Mouse (Mus musculus): ENCODE data around the gene Tfeb. TPM values are rescaled to one million over a fixed set of nuclear protein-coding genes. Genes with fewer than 3 reads are reported as not detected.

Gene Tfeb
- polyA plus RNA-seq, 1 experiment from 2014 or later, result 4.5 TPM

DNA sequence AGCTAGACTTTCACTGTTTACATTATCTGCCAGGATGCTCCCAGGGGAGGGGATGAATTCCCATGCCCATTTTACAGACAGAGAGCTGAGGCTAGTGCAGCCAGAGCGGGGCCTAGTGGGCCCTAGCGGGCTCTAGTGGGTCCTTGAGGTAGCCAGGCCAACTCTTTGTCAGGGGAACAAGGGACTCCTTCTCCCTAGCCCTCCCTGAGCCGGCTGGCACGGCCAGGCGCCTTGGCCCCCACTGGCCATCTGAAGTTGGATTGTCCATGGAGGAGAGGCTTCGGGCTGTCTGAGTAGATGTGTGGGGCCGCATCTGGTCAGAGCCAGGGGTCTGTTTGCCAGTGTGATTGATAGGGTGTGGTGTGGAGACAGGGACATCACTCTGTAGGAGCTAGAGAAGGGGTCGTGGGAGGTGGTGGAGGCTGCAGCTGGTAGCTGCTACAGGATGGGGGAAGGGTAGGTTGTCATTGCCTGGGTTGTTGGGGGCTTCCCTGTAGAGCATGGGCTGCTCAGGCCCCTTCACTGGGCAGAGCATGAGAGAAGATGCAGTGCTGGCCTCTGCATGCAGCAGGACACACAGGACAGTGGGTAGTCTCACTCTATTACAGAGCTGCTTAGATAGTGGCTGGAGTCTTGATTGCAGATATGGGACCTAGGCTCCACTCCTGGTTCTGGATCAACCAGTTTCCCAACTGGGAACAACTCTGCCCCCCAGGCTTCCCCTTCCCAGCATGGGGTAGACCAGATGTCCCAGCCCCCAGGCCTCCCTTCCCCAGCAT lies 46.8 kb downstream of the Tfeb start:
- no peak for ATAC-seq (ENCODE audit: low FRiP score, low read depth)

GRCm38 (mm10) chr17:47784411-47784810 lies 47.6 kb downstream of the Tfeb start:
- 88% methylated on average over 6 of the region's 6 CpGs for WGBS
- ATAC-seq (ENCODE audit: low FRiP score, low read depth), result no peak
- Histone ChIP-seq H3K4me1 (peaks cover 15% of the 10 kb centered on the region), H3K36me3 (no peaks in the 10 kb centered on the region), H3K9ac (no peak overlapping the region), H3K4me2 (replicated peaks) (no peak overlapping the region), H3K9me3 (no peaks in the 10 kb centered on the region), H3K27me3 (replicated peaks) (no peaks in the 10 kb centered on the region; the same call in 1 of the 2 replicates), H3K27ac (no peak overlapping the region), H3K4me3 (no peak overlapping the region)

More for the DNA sequence above, 46.8 kb downstream of the Tfeb start:
- Histone ChIP-seq H3K9ac (no peak overlapping the region), H3K4me1 (peaks cover 9% of the 10 kb centered on the region), H3K4me3 (no peak overlapping the region), H3K27ac (no peak overlapping the region), H3K27me3 (replicated peaks) (no peaks in the 10 kb centered on the region; the same call in 1 of the 2 replicates), H3K36me3 (no peaks in the 10 kb centered on the region), H3K9me3 (no peaks in the 10 kb centered on the region), H3K4me2 (replicated peaks) (no peak overlapping the region)
- 84% methylated on average over 8 of the region's 8 CpGs for WGBS

DNA sequence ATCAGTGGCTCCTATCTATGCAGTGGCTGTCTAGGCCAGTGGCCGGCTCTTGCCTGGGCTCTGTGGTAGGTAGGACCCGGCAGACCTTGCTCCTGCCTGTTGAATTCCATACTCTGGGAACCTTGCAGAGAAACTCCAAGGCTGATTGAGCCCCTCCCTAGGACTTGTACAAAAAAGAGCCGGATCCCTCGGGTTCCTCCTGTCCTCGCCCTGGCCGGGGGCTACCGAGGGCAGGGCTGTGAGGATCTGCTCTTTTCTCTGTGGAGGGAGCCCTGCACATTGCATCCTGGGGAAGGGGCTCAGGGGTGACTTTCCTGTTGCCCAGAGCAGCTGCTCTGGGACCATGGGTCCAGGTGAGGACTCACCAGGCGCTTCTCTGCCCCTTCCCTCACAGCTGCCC lies 50.8 kb downstream of the Tfeb start:
- no peak for ATAC-seq (ENCODE audit: low FRiP score, low read depth)
- Histone ChIP-seq H3K36me3 (no peaks in the 10 kb centered on the region), H3K9me3 (no peaks in the 10 kb centered on the region), H3K27me3 (replicated peaks) (peaks cover 4% of the 10 kb centered on the region; the same call in 1 of the 2 replicates), H3K4me2 (replicated peaks) (no peak overlapping the region), H3K4me1 (peaks cover 20% of the 10 kb centered on the region), H3K27ac (no peak overlapping the region), H3K9ac (no peak overlapping the region), H3K4me3 (no peak overlapping the region)
- WGBS, result 43% methylated on average over 8 of the region's 8 CpGs

GRCm38 (mm10) chr17:47788306-47788705 lies 51.5 kb downstream of the Tfeb start:
- Histone ChIP-seq H3K9me3 (no peaks in the 10 kb centered on the region), H3K4me3 (no peak overlapping the region), H3K9ac (no peak overlapping the region), H3K27me3 (replicated peaks) (peaks cover 4% of the 10 kb centered on the region; the same call in 1 of the 2 replicates), H3K4me1 (peaks cover 20% of the 10 kb centered on the region), H3K4me2 (replicated peaks) (0 out of 2 replicates have a peak overlapping the region, but pooled peaks have one; percentile 5), H3K27ac (no peak overlapping the region), H3K36me3 (no peaks in the 10 kb centered on the region)
- ATAC-seq (ENCODE audit: low FRiP score, low read depth), result no peak
- WGBS, result 4% methylated on average over 4 of the region's 4 CpGs

DNA sequence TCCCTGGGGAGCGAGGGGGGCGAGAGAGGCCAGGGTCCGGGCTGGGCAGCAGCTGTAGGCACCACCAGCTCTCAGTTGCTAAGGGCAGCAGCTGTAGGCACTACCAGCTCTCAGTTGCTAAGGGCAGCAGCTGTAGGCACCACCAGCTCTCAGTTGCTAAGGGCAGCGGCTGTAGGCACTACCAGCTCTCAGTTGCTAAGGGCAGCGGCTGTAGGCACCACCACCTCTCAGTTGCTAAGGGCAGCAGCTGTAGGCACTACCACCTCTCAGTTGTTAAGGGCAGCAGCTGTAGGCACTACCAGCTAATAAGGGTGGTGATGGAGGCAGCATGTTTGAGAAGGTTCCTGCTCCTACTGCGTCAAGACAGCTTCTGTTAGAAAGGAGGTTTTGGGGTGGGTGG lies 52.2 kb downstream of the Tfeb start:
- H3K36me3 ChIP-seq, result no peaks in the 10 kb centered on the region
- H3K4me1 ChIP-seq, result peaks cover 20% of the 10 kb centered on the region
- no peak overlapping the region for H3K4me2 ChIP-seq (replicated peaks)
- no peak overlapping the region for H3K9ac ChIP-seq
- peaks cover 4% of the 10 kb centered on the region; the same call in 1 of the 2 replicates for H3K27me3 ChIP-seq (replicated peaks)
- H3K9me3 ChIP-seq, result no peaks in the 10 kb centered on the region
- H3K4me3 ChIP-seq, result no peak overlapping the region
- ATAC-seq (ENCODE audit: low FRiP score, low read depth), result no peak
- H3K27ac ChIP-seq, result no peak overlapping the region
- 65% methylated on average over 6 of the region's 6 CpGs for WGBS

DNA sequence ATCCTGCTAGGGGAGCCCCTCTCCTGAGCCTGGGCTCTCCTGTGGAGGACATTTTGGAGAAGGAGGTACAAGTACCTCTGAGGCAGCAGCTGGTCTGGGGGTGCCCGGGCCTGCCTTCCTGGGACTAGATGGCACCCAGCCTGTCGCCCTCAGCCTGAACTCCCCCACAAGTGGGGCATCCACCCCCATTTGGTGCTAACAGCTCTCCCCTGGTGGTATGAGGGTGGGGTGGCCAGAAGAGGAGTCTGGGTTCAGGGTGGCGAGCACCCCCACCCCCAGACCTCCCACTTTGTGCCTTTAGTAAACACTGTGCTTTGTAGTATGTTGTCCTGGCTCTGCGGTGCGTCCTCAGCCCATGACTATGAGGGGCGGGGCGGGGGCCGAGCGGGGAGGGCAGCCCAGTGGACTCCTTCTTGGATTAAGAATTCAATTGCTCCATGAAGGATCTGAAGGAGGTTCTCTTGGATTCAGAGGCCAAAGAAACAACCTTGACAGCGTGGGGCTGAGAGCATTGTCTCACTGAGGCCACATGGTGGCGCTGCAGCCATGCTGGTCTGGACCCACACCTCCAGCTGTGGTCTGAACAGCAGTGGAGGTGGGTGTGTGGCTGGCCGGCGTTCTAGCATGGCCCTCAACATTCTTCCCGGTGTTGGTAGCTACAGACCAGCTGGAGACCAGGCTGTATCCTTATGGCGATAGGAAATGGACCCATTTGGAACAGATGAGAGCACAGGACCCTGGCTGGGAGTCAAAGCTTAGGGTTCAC lies 55.5 kb downstream of the Tfeb start:
- WGBS, result 21% methylated on average over 15 of the region's 15 CpGs
- H3K9me3 ChIP-seq, result no peaks in the 10 kb centered on the region
- 0 out of 2 replicates have a peak, but pooled peaks cover 4% of the 10 kb centered on the region for H3K27me3 ChIP-seq (replicated peaks)
- no peak overlapping the region for H3K4me3 ChIP-seq
- H3K9ac ChIP-seq, result no peak overlapping the region
- ATAC-seq (ENCODE audit: low FRiP score, low read depth), result peak; percentile 30; the same call in 1 of the 2 replicates
- H3K4me2 ChIP-seq (replicated peaks), result no peak overlapping the region
- H3K4me1 ChIP-seq, result peaks cover 33% of the 10 kb centered on the region
- no peaks in the 10 kb centered on the region for H3K36me3 ChIP-seq
- no peak overlapping the region for H3K27ac ChIP-seq

- Histone ChIP-seq H3K36me3 (no peaks in the 10 kb centered on the region), H3K4me3 (no peak overlapping the region), H3K27ac (no peak overlapping the region), H3K4me1 (peaks cover 26% of the 10 kb centered on the region), H3K9ac (no peak overlapping the region), H3K4me2 (replicated peaks) (no peak overlapping the region), H3K27me3 (replicated peaks) (0 out of 2 replicates have a peak, but pooled peaks cover 4% of the 10 kb centered on the region), H3K9me3 (no peaks in the 10 kb centered on the region)
- ATAC-seq (ENCODE audit: low FRiP score, low read depth), result peak; percentile 59
- WGBS, result 11% methylated on average over 9 of the region's 9 CpGs
Measured at GRCm38 (mm10) chr17:47793377-47793776, 56.5 kb downstream of the Tfeb start.

GRCm38 (mm10) chr17:47795446-47795845 lies 58.6 kb downstream of the Tfeb start:
- Histone ChIP-seq H3K9me3 (no peaks in the 10 kb centered on the region), H3K36me3 (no peaks in the 10 kb centered on the region), H3K27ac (no peak overlapping the region), H3K4me3 (no peak overlapping the region), H3K9ac (no peak overlapping the region), H3K4me2 (replicated peaks) (no peak overlapping the region), H3K27me3 (replicated peaks) (0 out of 2 replicates have a peak, but pooled peaks cover 4% of the 10 kb centered on the region), H3K4me1 (peaks cover 18% of the 10 kb centered on the region)
- no peak for ATAC-seq (ENCODE audit: low FRiP score, low read depth)
- WGBS, result 34% methylated on average over 3 of the region's 3 CpGs

GRCm38 (mm10) chr17:47796156-47796816 lies 59.5 kb downstream of the Tfeb start:
- Histone ChIP-seq H3K27me3 (replicated peaks) (0 out of 2 replicates have a peak, but pooled peaks cover 4% of the 10 kb centered on the region), H3K9ac (0 out of 2 replicates have a peak overlapping the region, but pooled peaks have one; percentile 10), H3K4me2 (replicated peaks) (peak overlapping the region; percentile 20; the same call in 1 of the 2 replicates), H3K4me3 (no peak overlapping the region), H3K9me3 (no peaks in the 10 kb centered on the region), H3K27ac (no peak overlapping the region), H3K4me1 (peaks cover 18% of the 10 kb centered on the region), H3K36me3 (no peaks in the 10 kb centered on the region)
- WGBS, result 26% methylated on average over 16 of the region's 16 CpGs
- peak; percentile 14 for ATAC-seq (ENCODE audit: low FRiP score, low read depth)

GRCm38 (mm10) chr17:47796968-47797367 lies 60.1 kb downstream of the Tfeb start:
- H3K36me3 ChIP-seq, result no peaks in the 10 kb centered on the region
- 65% methylated on average over 4 of the region's 4 CpGs for WGBS
- no peak overlapping the region for H3K4me3 ChIP-seq
- H3K4me1 ChIP-seq, result peaks cover 17% of the 10 kb centered on the region
- no peaks in the 10 kb centered on the region for H3K9me3 ChIP-seq
- H3K27ac ChIP-seq, result no peak overlapping the region
- H3K9ac ChIP-seq, result no peak overlapping the region
- no peak overlapping the region for H3K4me2 ChIP-seq (replicated peaks)
- H3K27me3 ChIP-seq (replicated peaks), result 0 out of 2 replicates have a peak, but pooled peaks cover 2% of the 10 kb centered on the region
- ATAC-seq (ENCODE audit: low FRiP score, low read depth), result no peak

- Histone ChIP-seq H3K4me1 (peaks cover 13% of the 10 kb centered on the region), H3K27me3 (replicated peaks) (no peaks in the 10 kb centered on the region), H3K9ac (no peak overlapping the region), H3K36me3 (no peaks in the 10 kb centered on the region), H3K9me3 (no peaks in the 10 kb centered on the region), H3K27ac (no peak overlapping the region), H3K4me2 (replicated peaks) (no peak overlapping the region), H3K4me3 (no peak overlapping the region)
- WGBS, result 79% methylated on average over 9 of the region's 9 CpGs
- ATAC-seq (ENCODE audit: low FRiP score, low read depth), result no peak
Measured at GRCm38 (mm10) chr17:47797383-47797782, 60.6 kb downstream of the Tfeb start.

GRCm38 (mm10) chr17:47802806-47803205 lies 66.0 kb downstream of the Tfeb start:
- H3K4me2 ChIP-seq (replicated peaks), result no peak overlapping the region
- no peak overlapping the region for H3K4me3 ChIP-seq
- no peaks in the 10 kb centered on the region for H3K36me3 ChIP-seq
- H3K27ac ChIP-seq, result no peak overlapping the region
- no peaks in the 10 kb centered on the region for H3K27me3 ChIP-seq (replicated peaks)
- no peak overlapping the region for H3K9ac ChIP-seq
- H3K9me3 ChIP-seq, result no peaks in the 10 kb centered on the region
- peaks cover 13% of the 10 kb centered on the region for H3K4me1 ChIP-seq
- 11% methylated on average over 8 of the region's 8 CpGs for WGBS
- ATAC-seq (ENCODE audit: low FRiP score, low read depth), result no peak

Measured in neural tube, embryonic 12.5 days (tissue).